Mouse (Mus musculus): Measurements from ENCODE around the gene Slco1a5.
"Not testable (repeated sequence)": the region's sequence is repeated elsewhere in the genome, so short reads cannot be mapped to it uniquely, and the experiment has no call there.

The Slco1a5 gene

DNA sequence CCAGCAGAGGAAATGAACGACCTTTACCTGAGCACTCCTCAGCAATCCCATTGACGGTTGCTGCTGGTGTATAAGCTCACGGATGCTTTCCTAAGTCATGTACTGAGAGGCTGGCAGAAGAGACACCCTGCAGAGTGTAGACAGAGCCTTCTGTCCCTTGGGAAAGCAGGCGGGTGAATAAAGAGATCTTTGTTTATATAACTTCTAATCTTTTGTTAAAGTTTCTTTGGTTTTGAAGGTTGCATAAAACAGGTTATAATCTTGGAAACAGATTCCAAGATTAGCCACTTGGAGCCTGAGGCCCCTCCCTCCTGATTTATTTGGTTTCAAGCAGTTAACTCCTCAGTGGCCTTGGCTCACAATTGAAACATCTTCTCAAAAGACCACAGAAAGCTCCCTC is at the start of gene Slco1a5:
Gene Slco1a5, minus strand, starts transcription at position 101 of the 400 bp plus-strand sequence.
- DNase-seq (ENCODE audit: low spot score): no peak

DNA sequence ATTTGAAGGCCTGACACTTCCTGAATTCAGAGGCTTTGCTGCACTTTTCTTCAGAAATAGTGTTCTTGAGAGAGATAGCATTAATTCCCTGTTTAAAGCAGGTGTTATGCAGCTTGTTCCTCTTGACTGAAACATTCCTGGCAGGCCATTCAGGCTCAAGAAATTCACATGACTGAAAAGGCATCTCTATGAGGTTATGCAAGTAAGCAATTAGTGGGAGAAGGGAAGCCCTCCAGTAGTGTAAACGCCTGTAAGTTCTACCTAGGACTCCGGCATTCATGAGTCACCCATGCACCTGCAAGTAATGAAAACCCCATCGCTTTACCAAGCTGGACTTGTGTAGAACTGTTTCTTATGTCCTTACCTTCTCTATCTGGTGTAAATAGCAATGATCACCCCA is 46.8 kb upstream of the Slco1a5 start:
- no peak for DNase-seq (ENCODE audit: low spot score)

- no peak for DNase-seq (ENCODE audit: low spot score)
Measured at GRCm38 (mm10) chr6:142367565-142367964, 44.8 kb upstream of the Slco1a5 start.

GRCm38 (mm10) chr6:142366473-142367018 is 43.8 kb upstream of the Slco1a5 start:
- no peak for DNase-seq (ENCODE audit: low spot score)

- DNase-seq (ENCODE audit: low spot score): peak; percentile 30
Measured at GRCm38 (mm10) chr6:142365742-142366472, 43.1 kb upstream of the Slco1a5 start.

GRCm38 (mm10) chr6:142363019-142363576 is 40.3 kb upstream of the Slco1a5 start:
- peak; percentile 52 for DNase-seq (ENCODE audit: low spot score)

- no peak for DNase-seq (ENCODE audit: low spot score)
Measured at GRCm38 (mm10) chr6:142362036-142362435, 39.3 kb upstream of the Slco1a5 start.

DNA sequence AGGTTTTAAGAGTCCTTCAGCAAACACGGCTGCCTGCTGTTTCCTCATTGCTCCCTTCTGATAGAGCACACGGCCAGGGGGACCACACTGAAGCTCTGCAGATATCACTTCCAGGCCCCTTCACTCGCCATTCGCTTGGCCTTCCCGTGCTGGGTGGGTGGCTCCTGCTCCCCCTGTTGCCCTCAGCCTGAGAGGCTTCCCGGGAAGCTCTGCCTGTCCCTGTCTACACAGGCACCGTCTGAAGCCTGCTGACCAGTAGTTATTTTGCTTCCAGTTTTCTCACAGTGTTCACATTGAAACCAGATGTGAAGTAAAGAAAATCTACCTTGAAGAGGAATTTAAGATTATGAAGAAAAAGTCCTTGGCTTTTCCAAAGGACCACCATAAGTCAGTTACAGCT is 34.3 kb upstream of the Slco1a5 start:
- no peak for DNase-seq (ENCODE audit: low spot score)

- DNase-seq (ENCODE audit: low spot score): not testable (repeated sequence)
Measured at GRCm38 (mm10) chr6:142352099-142352498, 29.3 kb upstream of the Slco1a5 start.

DNA sequence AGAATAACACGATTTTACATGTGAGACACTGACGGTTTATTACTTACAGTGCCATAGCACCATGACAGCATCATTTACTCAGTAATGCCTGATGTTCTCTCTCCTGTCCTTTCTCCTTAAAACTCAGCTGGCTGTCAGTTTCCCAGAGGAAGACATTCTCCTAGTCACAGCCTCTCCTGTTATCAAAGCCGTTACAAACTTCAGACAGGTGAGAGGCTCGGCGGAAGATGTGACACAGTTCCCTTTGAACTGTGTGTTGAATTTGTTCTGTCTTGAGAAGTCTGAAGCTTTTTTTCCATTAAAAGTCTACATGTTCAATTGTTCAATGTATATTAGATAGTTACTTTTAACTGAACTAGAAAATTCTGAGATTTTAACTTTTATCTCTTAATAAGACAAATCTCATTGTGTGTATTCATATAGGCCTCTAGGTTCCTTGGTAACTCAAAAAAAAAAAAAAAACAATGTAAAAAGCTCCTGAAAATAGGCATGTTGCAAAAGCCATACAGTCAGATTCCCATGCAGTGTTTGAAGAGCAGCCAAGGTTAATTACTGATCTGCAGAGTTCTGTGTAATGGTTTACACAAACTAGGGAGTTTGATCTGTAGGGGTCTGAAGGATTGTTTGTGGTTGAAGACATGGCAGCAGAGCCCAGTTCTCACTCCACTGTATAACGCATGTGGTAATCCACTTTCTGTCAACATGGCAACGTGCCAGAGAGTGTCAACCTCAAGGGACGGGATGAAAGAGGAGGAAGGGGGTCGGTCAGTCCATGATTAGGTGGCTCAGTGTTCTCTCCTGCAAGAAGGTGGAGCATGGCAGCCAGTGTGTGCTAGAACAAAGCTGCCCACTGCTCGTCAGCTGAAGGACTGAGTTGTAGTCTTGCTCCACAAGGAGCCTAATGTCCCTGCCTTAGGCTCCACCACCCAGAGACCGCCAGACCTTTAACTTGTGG is 24.9 kb upstream of the Slco1a5 start:
- DNase-seq (ENCODE audit: low spot score): peak; percentile 19

DNA sequence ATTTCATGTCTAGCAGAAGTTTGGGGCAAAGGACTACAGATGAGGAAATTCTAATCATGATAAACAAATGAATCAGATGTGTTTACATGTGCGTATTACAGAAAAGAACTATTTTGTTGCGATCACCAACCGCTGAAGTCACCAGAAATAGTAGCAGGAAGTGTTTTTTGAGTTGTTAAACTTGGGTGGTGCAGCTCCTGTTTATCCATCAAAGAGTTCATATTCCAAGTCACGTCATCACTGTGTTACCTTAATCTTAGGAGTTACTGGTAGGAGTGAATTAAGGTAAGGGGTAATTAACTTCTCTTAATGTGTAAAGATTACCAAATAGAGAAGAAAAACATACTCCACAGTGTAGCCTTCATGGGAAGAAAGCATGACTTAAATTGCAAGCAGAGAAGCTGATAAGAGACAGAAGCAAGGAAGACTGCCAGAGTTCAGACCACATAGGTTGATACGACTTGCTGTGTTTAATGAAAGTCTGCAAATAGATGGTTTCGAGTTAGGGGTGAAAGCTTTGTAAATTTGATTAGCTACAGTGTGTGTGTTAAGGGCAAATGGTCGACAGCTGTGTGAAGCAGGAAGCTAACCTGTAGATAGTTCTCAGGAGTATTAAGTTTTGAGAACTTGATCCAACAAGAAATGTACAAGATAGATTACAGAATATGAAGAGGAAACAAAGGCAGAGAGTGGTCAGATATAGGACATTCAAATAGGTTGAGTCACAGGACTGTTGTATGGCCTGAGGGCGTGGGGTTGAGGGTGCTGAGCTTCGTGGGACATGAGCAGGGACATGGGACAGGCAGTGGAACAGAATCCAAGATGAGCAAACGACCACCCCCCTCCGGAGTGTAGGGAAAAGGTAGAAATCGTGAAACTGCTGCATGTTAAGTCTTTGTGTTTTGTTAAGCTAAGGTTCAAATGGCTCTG is 23.7 kb upstream of the Slco1a5 start:
- no peak for DNase-seq (ENCODE audit: low spot score)

DNA sequence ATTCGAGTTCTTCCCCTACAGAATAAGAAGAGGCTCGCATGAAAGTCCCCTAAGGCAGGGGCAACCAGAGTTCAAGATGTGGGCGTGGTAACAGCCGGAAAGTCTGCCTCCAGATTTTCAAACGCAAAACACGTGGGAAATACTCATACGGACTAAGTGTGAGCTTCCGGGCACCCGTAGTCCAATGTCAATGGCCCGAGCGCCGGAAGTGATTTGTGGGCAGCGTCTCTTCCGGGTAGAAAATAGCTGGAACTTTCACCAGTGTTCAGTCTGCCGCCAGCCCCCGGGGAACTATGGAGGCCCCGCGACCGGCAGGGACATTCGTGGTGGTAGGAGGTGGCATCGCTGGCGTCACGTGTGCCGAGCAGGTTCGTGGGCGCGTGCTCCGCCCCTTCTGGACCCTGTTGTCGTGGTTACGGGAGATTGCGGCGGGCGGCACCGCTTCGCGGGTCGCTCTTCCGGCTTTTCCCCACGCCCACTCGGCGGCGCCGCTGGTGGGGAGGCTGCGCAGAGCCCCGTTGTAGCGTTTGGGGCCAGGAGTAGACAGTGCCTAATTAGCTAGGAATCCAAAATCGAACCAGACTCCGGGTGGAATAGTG is 22.8 kb upstream of the Slco1a5 start, which contains the start of gene Pyroxd1:
Gene Pyroxd1, plus strand, starts transcription at position 215 of the 599 bp plus-strand sequence.
- DNase-seq (ENCODE audit: low spot score): peak; percentile 92

- DNase-seq (ENCODE audit: low spot score): peak; percentile 20
Measured at GRCm38 (mm10) chr6:142343561-142343960, 20.8 kb upstream of the Slco1a5 start.

DNA sequence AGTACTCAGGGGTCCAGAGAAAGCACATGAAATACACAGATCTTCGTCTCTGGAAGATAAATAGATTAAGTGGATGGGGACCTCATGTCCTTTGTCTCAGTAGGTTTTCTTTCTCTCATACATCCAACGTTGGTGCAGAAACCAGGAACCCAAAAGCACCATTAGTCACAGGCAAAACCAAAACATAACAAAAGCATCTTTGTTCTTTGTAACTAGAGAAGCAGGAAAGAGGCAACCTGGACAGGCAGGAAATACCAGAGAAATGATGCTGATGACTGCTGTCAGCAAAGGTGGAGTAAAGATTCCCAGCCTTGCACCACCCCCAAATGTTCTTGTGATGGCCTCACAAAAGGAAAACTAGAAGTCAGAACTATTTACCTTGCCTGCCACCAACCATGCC is 16.8 kb upstream of the Slco1a5 start:
- no peak for DNase-seq (ENCODE audit: low spot score)

DNA sequence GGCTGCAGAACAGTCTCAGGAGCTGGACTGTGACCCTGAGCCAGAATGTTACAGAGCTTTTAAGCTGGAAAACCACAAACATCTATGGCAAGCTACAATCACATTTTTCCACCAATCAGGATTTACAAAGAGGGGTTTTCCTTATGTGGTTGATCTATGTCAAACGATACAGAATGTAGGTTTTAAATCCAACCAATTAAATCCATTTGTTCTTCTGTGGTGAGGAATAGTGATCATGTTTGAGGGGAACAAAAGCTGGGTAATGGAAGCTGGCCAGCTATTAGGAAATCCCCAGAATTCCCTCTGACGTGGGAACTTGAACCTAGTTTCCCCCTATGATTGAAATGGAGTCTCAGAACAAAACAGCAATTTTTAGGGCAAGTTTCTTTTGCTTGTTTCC is 16.2 kb upstream of the Slco1a5 start:
- DNase-seq (ENCODE audit: low spot score): no peak

- DNase-seq (ENCODE audit: low spot score): no peak
Measured at GRCm38 (mm10) chr6:142329201-142329600, 6.4 kb upstream of the Slco1a5 start.

- no peak for DNase-seq (ENCODE audit: low spot score)
Measured at GRCm38 (mm10) chr6:142326598-142326997, 3.8 kb upstream of the Slco1a5 start.

DNA sequence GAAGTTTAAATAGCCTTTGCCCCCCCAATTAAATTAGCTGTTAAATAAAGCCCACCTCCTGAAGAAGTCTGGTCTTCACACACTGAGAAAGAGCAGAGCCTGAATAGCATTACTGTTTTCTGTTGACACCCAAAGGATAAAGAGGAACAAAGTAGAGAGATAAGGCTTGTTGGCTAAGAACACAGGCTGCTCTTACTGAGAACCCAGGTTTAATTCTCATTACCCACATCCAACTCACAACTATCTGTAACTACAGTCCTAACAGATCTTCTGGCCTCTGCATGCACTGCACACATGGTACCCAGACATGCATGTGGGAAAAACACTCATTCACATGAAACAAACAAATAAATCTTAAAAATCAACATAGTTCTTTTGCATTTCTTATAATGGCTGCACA is 5.7 kb downstream of the Slco1a5 start:
- no peak for DNase-seq (ENCODE audit: low spot score)

DNA sequence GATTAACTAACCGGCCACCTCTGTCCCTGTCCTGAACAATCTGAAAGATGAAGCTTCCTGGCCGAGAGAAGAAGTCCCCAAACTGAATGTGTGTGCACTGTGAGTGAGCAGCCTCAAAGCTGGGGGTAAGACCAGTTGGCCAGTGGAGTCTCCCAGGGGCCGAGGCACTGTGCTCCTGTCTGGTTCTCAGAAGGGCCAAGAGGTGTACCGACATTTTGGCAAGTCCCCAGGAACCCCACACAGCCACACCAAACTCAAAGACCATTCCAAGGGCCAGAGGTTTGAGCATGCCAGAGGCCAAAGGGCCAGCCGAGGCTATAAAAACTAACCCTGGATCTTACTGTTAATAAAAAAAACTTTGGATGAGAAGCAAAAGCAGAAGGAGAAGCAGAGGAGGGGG is 8.5 kb downstream of the Slco1a5 start:
- DNase-seq (ENCODE audit: low spot score): no peak

DNA sequence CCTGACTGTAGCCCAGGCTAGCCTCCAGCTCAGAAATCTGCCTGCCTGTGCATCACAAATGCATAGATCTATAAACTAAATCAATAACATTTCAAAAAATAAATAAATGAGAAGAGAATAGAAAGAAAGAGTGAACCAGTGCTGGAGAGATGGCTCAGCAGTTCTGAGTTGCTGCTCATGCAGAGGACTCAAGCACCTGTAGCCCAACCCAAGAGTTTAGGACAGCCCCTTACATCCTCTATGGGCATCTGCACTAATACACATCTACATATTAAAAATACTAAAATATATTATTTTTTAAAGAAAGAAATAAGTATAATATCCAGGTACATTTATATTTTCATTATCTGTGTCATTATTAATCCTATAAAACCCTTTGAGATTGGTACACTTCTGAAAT is 17.7 kb downstream of the Slco1a5 start:
- no peak for DNase-seq (ENCODE audit: low spot score)

DNA sequence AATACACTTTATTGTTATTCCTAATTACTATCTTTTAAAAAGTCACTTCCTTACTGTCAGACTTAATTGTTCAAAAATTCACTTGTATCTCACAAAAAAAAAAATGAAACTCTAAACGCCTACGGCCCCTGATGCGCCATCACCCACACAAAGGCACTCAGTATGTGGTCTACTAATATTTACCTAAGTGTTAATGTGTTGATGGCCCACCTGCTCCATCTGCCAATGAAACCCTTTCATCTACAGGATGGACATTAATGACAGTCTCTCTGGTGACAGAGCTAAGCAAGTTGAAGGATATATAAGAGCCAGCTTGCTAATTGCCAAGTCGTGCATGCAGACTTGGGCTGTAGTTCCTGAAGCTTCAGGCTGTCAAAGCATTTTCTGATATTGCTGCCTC is 24.7 kb downstream of the Slco1a5 start, which contains the start of gene Iapp:
Gene Iapp, plus strand, starts transcription at position 326 of the 400 bp plus-strand sequence.
- DNase-seq (ENCODE audit: low spot score): no peak

Data from MN1 (cell line).